Mouse (Mus musculus) CD8-positive naive resting alpha-beta T cell, adult 57 days (primary cell): Measurements from ENCODE around the gene Krtap24-1. TPM values are rescaled to one million over a fixed set of nuclear protein-coding genes. Genes with fewer than 3 reads are reported as not detected.

ENCODE experiments used
- total RNA-seq: library from RNA; stranded (reverse); gene quantifications from one replicate; pipeline ENCODE4 v1.2.4, GENCODE M21; 2023

Krtap24-1 gene
- total RNA-seq = not detected

GRCm38 (mm10) chr16:88611922-88612321 lies at the start of gene Krtap24-1:
TSS of gene Krtap24-1 (minus strand) at chr16:88612279.

DNA sequence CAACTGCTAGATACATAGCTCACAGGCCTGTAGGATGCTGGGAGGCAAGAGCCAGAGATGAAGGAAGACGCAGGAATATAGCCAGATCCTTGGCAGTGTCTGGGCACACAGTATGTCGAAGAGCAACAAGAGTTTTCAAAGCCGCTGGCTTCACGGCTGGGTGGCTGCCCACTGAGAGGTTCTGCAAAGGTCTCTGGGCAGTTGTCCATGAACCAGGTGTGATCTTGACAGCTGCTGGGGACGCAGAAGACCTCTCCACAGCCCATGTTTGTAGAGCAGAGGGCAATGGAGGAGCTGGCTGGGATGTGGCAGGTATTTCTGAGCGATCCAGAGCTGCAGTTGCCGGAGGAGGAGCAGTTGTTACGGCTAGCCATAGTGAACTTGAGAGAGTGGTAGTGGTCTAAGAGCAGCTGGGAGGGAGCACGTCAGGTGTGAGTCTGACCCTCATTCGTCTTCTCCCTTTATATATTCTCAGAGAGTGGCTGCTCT lies 35.3 kb upstream of the Krtap24-1 start, which contains the start of gene Krtap26-1:
TSS of gene Krtap26-1 (minus strand) at position 439 of the 489 bp plus-strand sequence.

GRCm38 (mm10) chr16:88627566-88627965 lies 15.5 kb upstream of the Krtap24-1 start, which contains the start of gene 2310079G19Rik:
TSS of gene 2310079G19Rik (minus strand) at chr16:88627666.

GRCm38 (mm10) chr16:88563045-88563913 lies 48.8 kb downstream of the Krtap24-1 start, which contains the start of gene Cldn8:
TSS of gene Cldn8 (minus strand) at chr16:88563183.

Other genes with a start within 250 kb of the Krtap24-1 start
- not detected for gene Cldn17, start 105.3 kb downstream of the Krtap24-1 start, total RNA-seq
- not detected for gene Cldn8, start 49.1 kb downstream of the Krtap24-1 start, total RNA-seq
- not detected for gene 2310079G19Rik, start 15.4 kb upstream of the Krtap24-1 start, total RNA-seq
- not detected for gene Krtap26-1, start 35.5 kb upstream of the Krtap24-1 start, total RNA-seq
- gene Krtap27-1, start 59.4 kb upstream of the Krtap24-1 start, total RNA-seq = not detected
- gene 2310061N02Rik, start 95.7 kb upstream of the Krtap24-1 start, total RNA-seq = not detected
- gene Krtap13-1, start 116.6 kb upstream of the Krtap24-1 start, total RNA-seq = not detected
- gene Krtap13, start 139.4 kb upstream of the Krtap24-1 start, total RNA-seq = not detected
- gene 2310034C09Rik, start 146.6 kb upstream of the Krtap24-1 start, total RNA-seq = not detected
- not detected for gene 2310057N15Rik, start 161.9 kb upstream of the Krtap24-1 start, total RNA-seq
- not detected for gene Gm5965, start 165.6 kb upstream of the Krtap24-1 start, total RNA-seq
- gene Gm20741, start 199.9 kb upstream of the Krtap24-1 start, total RNA-seq = not detected
- not detected for gene Krtap15, start 207.9 kb upstream of the Krtap24-1 start, total RNA-seq
- not detected for gene Krtap14, start 213.9 kb upstream of the Krtap24-1 start, total RNA-seq